Mouse (Mus musculus) heart, postnatal 0 days (tissue): Measurements from ENCODE around the gene Tdo2. TPM values are rescaled to one million over a fixed set of nuclear protein-coding genes. Genes with fewer than 3 reads are reported as not detected.

Source experiments
- ATAC-seq: fragments of 200-750 bp; cut with Nextera tagmentation; 2 replicates; pipeline ENCODE4 v1.8.0; 2017; ENCODE audit warnings: low read depth, moderate number of reproducible peaks, moderate library complexity; ENCODE audit not compliant: insufficient read depth
- DNase-seq: peaks from one replicate; pipeline ENCODE4 v3.0.0-alpha.2; 2016; ENCODE audit warnings: low spot score
- H3K27ac ChIP-seq: fragments of 300-500 bp; sonication (generic); 2 replicates; pipeline ENCODE4 v1.5.1; 2014; ENCODE audit warnings: low read depth, mild to moderate bottlenecking
- H3K27me3 ChIP-seq: fragments of 300-500 bp; sonication (generic); 2 replicates; pipeline ENCODE4 v1.6.1; 2014; ENCODE audit warnings: low read length, mixed read lengths; ENCODE audit not compliant: control insufficient read depth, insufficient read depth
- H3K36me3 ChIP-seq: fragments of 300-500 bp; sonication (generic); replicated peaks from 2 replicates; pipeline ENCODE4 v1.6.1; 2014; ENCODE audit warnings: low read length, mixed read lengths; ENCODE audit not compliant: control insufficient read depth, insufficient read depth
- H3K4me1 ChIP-seq: fragments of 300-500 bp; sonication (generic); 2 replicates; pipeline ENCODE4 v1.6.1; 2014; ENCODE audit warnings: antibody characterized with exemption; ENCODE audit not compliant: control insufficient read depth, insufficient read depth
- H3K4me2 ChIP-seq: fragments of 300-500 bp; sonication (generic); 2 replicates; pipeline ENCODE4 v1.6.1; 2014; ENCODE audit warnings: low read depth, mild to moderate bottlenecking, low read length, moderate library complexity
- H3K4me3 ChIP-seq: fragments of 300-500 bp; sonication (generic); 2 replicates; pipeline ENCODE4 v1.5.1; 2014; ENCODE audit warnings: low read depth, low read length
- H3K9ac ChIP-seq: fragments of 300-500 bp; sonication (generic); replicated peaks from 2 replicates; pipeline ENCODE4 v1.6.1; 2014; ENCODE audit warnings: low read depth, low read length, mixed read lengths
- H3K9me3 ChIP-seq: fragments of 300-500 bp; sonication (generic); replicated peaks from 2 replicates; pipeline ENCODE4 v1.6.1; 2016; ENCODE audit warnings: low read length; ENCODE audit not compliant: control insufficient read depth
- CTCF ChIP-seq: IDR thresholded peaks from 2 replicates; pipeline ENCODE4 v1.5.1; 2016; ENCODE audit warnings: antibody characterized with exemption, control low read depth, low read depth
- EP300 ChIP-seq: IDR thresholded peaks from 2 replicates; pipeline ENCODE4 v1.6.1; 2016; ENCODE audit warnings: antibody characterized with exemption, low read depth
- WGBS: fragments of 180-500 bp; shearing (Covaris S2); extraction: QIAGEN DNeasy Blood & Tissue Kit; methylation state at CpG from one replicate; pipeline ENCODE4 v1.1.7; 2014; 5-methylcytosine and 5-hydroxymethylcytosine counted together
- polyA plus RNA-seq: library from polyadenylated mRNA; unstranded; fragments of >200 nt; fragmentation: Nextera tagmentation; extraction: Ambion mirVana; gene quantifications from 2 replicates; pipeline ENCODE4 v1.2.1, GENCODE M21; 2015
- total RNA-seq: library from RNA; depleted of rRNA; stranded (reverse); fragments of >200 nt; gene quantifications from 2 replicates; pipeline ENCODE4 v1.2.3, GENCODE M21; 2014; ENCODE audit warnings: low replicate concordance

Tdo2 gene
- total and polyA plus RNA-seq, 2 experiments from 2014 or later: 0.07 TPM; not detected in 1

GRCm38 (mm10) chr3:81942341-81942740 lies 33.7 kb downstream of the Tdo2 start:
- 88% methylated on average over 3 of the region's 3 CpGs for WGBS
- ATAC-seq (no peak), DNase-seq (no peak)
- peaks cover 4% of the 10 kb centered on the region; the same call in 1 of the 2 replicates for H3K4me1 ChIP-seq
- no peak overlapping the region for H3K4me2 ChIP-seq
- no peaks in the 10 kb centered on the region for H3K27me3 ChIP-seq
- TF ChIP-seq EP300: no peak
- no peak for TF ChIP-seq CTCF
- H3K4me3 ChIP-seq: no peak overlapping the region
- peaks cover 4% of the 10 kb centered on the region; the same call in 1 of the 2 replicates for H3K36me3 ChIP-seq
- H3K27ac ChIP-seq: no peak overlapping the region
- H3K9me3 ChIP-seq: no peaks in the 10 kb centered on the region
- no peak overlapping the region for H3K9ac ChIP-seq

- TF ChIP-seq CTCF (no peak), EP300 (no peak)
- no peaks in the 10 kb centered on the region; the same call in 1 of the 2 replicates for H3K36me3 ChIP-seq
- DNase-seq: no peak
- no peak overlapping the region for H3K4me3 ChIP-seq
- H3K27ac ChIP-seq: no peak overlapping the region
- H3K27me3 ChIP-seq: no peaks in the 10 kb centered on the region
- WGBS: 29% methylated on average over 3 of the region's 3 CpGs
- H3K4me2 ChIP-seq: no peak overlapping the region
- ATAC-seq: no peak
- peaks cover 4% of the 10 kb centered on the region; the same call in 1 of the 2 replicates for H3K4me1 ChIP-seq
- H3K9ac ChIP-seq: no peak overlapping the region
- no peaks in the 10 kb centered on the region for H3K9me3 ChIP-seq
These were observed 37.1 kb downstream of the Tdo2 start for GRCm38 (mm10) chr3:81938924-81939323.

DNA sequence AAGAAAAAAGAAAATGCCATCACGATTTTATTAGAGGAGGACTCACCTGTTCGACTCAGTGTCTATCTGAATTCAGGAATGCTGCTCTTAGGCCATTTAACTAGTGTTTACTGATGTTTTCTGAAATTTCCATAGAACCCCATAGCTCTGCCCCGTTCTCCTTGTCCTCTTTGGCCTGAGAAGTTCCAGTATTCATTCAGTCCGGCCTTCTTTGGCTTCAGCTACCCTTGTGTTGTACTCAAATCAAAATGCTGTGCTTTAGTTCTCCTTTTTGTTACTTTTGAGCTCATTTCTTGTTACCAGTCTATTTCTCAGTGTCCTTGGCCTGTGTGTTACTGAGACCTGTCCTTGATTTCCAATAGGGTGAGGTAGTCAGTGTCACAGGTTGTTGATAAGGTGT lies 42.7 kb downstream of the Tdo2 start:
- Histone ChIP-seq H3K27me3 (no peaks in the 10 kb centered on the region), H3K36me3 (no peaks in the 10 kb centered on the region), H3K4me1 (no peaks in the 10 kb centered on the region), H3K4me3 (0 out of 2 replicates have a peak overlapping the region, but pooled peaks have one; percentile 98), H3K27ac (no peak overlapping the region), H3K9ac (no peak overlapping the region), H3K9me3 (no peaks in the 10 kb centered on the region), H3K4me2 (peak overlapping the region; percentile 55; the same call in 1 of the 2 replicates)
- TF ChIP-seq EP300 (no peak), CTCF (no peak)
- no peak for ATAC-seq
- DNase-seq: no peak
- WGBS: 73% methylated on average over 4 of the region's 4 CpGs

GRCm38 (mm10) chr3:81932141-81933101 lies 43.6 kb downstream of the Tdo2 start, which contains the start of gene Ctso:
Ctso (plus strand) TSS chr3:81932601.
- Histone ChIP-seq H3K9ac (peak within 1 kb of the TSS; percentile 93), H3K4me3 (peak within 1 kb of the TSS; percentile 98), H3K4me1 (no peaks in the 10 kb centered on the region), H3K27me3 (no peaks in the 10 kb centered on the region), H3K27ac (peak within 1 kb of the TSS; percentile 98), H3K4me2 (peak within 1 kb of the TSS; percentile 55), H3K36me3 (no peaks in the 10 kb centered on the region), H3K9me3 (no peaks in the 10 kb centered on the region)
- TF ChIP-seq CTCF (peak; percentile 78), EP300 (no peak)
- DNase-seq (peak; percentile 89), ATAC-seq (peak; percentile 90)
- 14% methylated on average over 27 of the region's 27 CpGs for whole genome bisulfite sequencing

- WGBS: 76% methylated on average over 3 of the region's 3 CpGs
- TF ChIP-seq CTCF (no peak), EP300 (no peak)
- H3K4me3 ChIP-seq: no peak overlapping the region
- no peak overlapping the region for H3K9ac ChIP-seq
- H3K27ac ChIP-seq: no peak overlapping the region
- no peaks in the 10 kb centered on the region for H3K36me3 ChIP-seq
- ATAC-seq (no peak), DNase-seq (no peak)
- no peaks in the 10 kb centered on the region for H3K4me1 ChIP-seq
- H3K27me3 ChIP-seq: no peaks in the 10 kb centered on the region
- no peak overlapping the region for H3K4me2 ChIP-seq
- no peaks in the 10 kb centered on the region for H3K9me3 ChIP-seq
These were observed 44.3 kb downstream of the Tdo2 start for GRCm38 (mm10) chr3:81931695-81932094.
